Mouse (Mus musculus): ENCODE data around the gene Fkbp3. TPM values are rescaled to one million over a fixed set of nuclear protein-coding genes. Genes with fewer than 3 reads are reported as not detected.
"Not testable (repeated sequence)": the region's sequence is repeated elsewhere in the genome, so short reads cannot be mapped to it uniquely, and the experiment has no call there.

The Fkbp3 gene
- polyA plus RNA-seq (2015; fragmentation: Nextera tagmentation; extraction: Ambion mirVana), result 332 and 346 TPM in 2 replicates

- DNase-seq (ENCODE audit: low spot score), result peak; percentile 97
Measured at GRCm38 (mm10) chr12:65073611-65074178, at the start of gene Fkbp3. TSS of gene Fkbp3 (minus strand) at chr12:65074007.

GRCm38 (mm10) chr12:65119451-65119850, 45.6 kb upstream of the Fkbp3 start:
- no peak for DNase-seq (ENCODE audit: low spot score)

- no peak for DNase-seq (ENCODE audit: low spot score)
Measured at GRCm38 (mm10) chr12:65118968-65119367, 45.2 kb upstream of the Fkbp3 start.

- DNase-seq (ENCODE audit: low spot score), result not testable (repeated sequence)
Measured at GRCm38 (mm10) chr12:65114978-65115377, 41.2 kb upstream of the Fkbp3 start.

- no peak for DNase-seq (ENCODE audit: low spot score)
Measured at GRCm38 (mm10) chr12:65113925-65114324, 40.1 kb upstream of the Fkbp3 start.

- no peak for DNase-seq (ENCODE audit: low spot score)
Measured at GRCm38 (mm10) chr12:65112811-65113210, 39.0 kb upstream of the Fkbp3 start.

- no peak for DNase-seq (ENCODE audit: low spot score)
Measured at GRCm38 (mm10) chr12:65111503-65111902, 37.7 kb upstream of the Fkbp3 start.

- no peak for DNase-seq (ENCODE audit: low spot score)
Measured at GRCm38 (mm10) chr12:65108746-65109145, 34.9 kb upstream of the Fkbp3 start.

GRCm38 (mm10) chr12:65076906-65077305, 3.1 kb upstream of the Fkbp3 start:
- DNase-seq (ENCODE audit: low spot score), result no peak

GRCm38 (mm10) chr12:65075733-65076310, 2.0 kb upstream of the Fkbp3 start:
- DNase-seq (ENCODE audit: low spot score), result no peak

GRCm38 (mm10) chr12:65075085-65075732, 1.4 kb upstream of the Fkbp3 start, which contains the start of gene Fancm:
TSS of gene Fancm (plus strand) at chr12:65075603.
- DNase-seq (ENCODE audit: low spot score), result peak; percentile 96

- no peak for DNase-seq (ENCODE audit: low spot score)
Measured at GRCm38 (mm10) chr12:65074651-65075050, 844 bp upstream of the Fkbp3 start.

GRCm38 (mm10) chr12:65072911-65073610, 746 bp downstream of the Fkbp3 start:
- no peak for DNase-seq (ENCODE audit: low spot score)

- no peak for DNase-seq (ENCODE audit: low spot score)
Measured at GRCm38 (mm10) chr12:65068409-65068808, 5.4 kb downstream of the Fkbp3 start.

GRCm38 (mm10) chr12:65066234-65066633, 7.6 kb downstream of the Fkbp3 start:
- DNase-seq (ENCODE audit: low spot score), result no peak

- DNase-seq (ENCODE audit: low spot score), result peak; percentile 62
Measured at GRCm38 (mm10) chr12:65065241-65065640, 8.6 kb downstream of the Fkbp3 start.

GRCm38 (mm10) chr12:65061082-65061481, 12.7 kb downstream of the Fkbp3 start:
- DNase-seq (ENCODE audit: low spot score), result no peak

- DNase-seq (ENCODE audit: low spot score), result no peak
Measured at GRCm38 (mm10) chr12:65058203-65058602, 15.6 kb downstream of the Fkbp3 start.

- DNase-seq (ENCODE audit: low spot score), result no peak
Measured at GRCm38 (mm10) chr12:65048799-65049198, 25.0 kb downstream of the Fkbp3 start.

GRCm38 (mm10) chr12:65037546-65037937, 36.3 kb downstream of the Fkbp3 start:
- no peak for DNase-seq (ENCODE audit: low spot score)

GRCm38 (mm10) chr12:65036892-65037545, 36.8 kb downstream of the Fkbp3 start:
- peak; percentile 8 for DNase-seq (ENCODE audit: low spot score)
